17 mouse cellular contexts compared by ENCODE assay signal in the genomic region with DNA sequence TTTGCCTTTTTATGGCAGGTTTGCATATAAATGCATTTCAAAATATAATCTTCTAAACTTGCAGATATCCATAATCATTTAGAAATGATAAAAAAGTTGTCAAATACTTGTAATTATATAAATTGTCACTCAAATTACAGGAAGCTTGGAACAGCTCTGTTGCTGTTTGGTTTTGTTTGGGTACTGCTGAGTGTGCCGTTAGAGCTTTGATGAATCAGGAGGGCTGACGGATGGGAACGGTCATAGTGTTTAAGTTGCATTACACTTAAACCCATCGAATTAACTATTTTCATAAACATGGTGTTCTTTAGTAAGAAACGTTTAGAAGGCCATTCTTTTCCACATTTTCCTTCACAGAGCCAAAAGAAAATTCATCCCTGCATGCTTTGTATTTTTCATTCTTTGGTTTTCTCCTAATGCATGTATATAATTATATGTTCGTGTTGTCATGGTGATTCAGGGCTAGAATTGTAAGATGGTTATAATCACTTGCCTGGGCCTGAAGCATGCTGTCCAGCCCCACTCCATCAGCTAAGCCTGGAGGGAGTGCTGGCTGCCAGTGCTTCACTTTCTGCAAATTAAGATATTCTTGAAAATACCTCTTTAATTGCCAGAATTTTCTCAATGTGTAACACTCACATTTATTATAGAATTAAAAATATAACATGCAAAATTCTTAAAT.
"Had no signal": no experiment of that assay in that cellular context is flagged by ENCODE, and none has a peak within 500 bp of the region (broad histone marks: within the 10 kb centered on the region; RNA-seq: fewer than 3 reads in every experiment).

No protein-coding gene starts in this region.

- H3K9ac ChIP-seq: kidney, embryonic 15.5 days; limb, embryonic 15.5 days; liver, embryonic 12.5 days; lung, embryonic 14.5 days; neural tube, embryonic 15.5 days had no signal

- H3K27ac ChIP-seq: kidney, embryonic 15.5 days; limb, embryonic 15.5 days; liver, embryonic 12.5 days; neural tube, embryonic 15.5 days had no signal

- H3K36me3 ChIP-seq: kidney, embryonic 15.5 days; limb, embryonic 15.5 days; liver, embryonic 12.5 days; neural tube, embryonic 15.5 days had no signal

- ATAC-seq: intestine, embryonic 16.5 days; liver, embryonic 12.5 days had no signal

- H3K27me3 ChIP-seq: kidney, embryonic 15.5 days; limb, embryonic 15.5 days; liver, embryonic 12.5 days; megakaryocyte, embryonic 14.5 days; neural tube, embryonic 15.5 days had no signal

- DNase-seq: kidney, adult 2 months; kidney, postnatal 14 days; layer of hippocampus, postnatal 36 days; lung, embryonic 14.5 days; lung, postnatal 10 days; lung, postnatal 4 days; right cerebral cortex, postnatal 4 days; spleen, adult 18-20 months; thymus, adult 18-20 months; thymus, postnatal 14 days had no signal

- H3K4me3 ChIP-seq: kidney, embryonic 15.5 days; limb, embryonic 15.5 days; liver, embryonic 12.5 days; megakaryocyte, embryonic 14.5 days; myocyte; neural tube, embryonic 15.5 days had no signal

- H3K4me2 ChIP-seq: kidney, embryonic 15.5 days; limb, embryonic 15.5 days; liver, embryonic 12.5 days; lung, embryonic 14.5 days; neural tube, embryonic 15.5 days had no signal

- H3K9me3 ChIP-seq: kidney, embryonic 15.5 days; limb, embryonic 15.5 days; liver, embryonic 12.5 days; megakaryocyte, embryonic 14.5 days had no signal

- H3K4me1 ChIP-seq: kidney, embryonic 15.5 days; limb, embryonic 15.5 days; liver, embryonic 12.5 days; megakaryocyte, embryonic 14.5 days; neural tube, embryonic 15.5 days had no signal
